Mouse (Mus musculus) stomach, embryonic 14.5 days (tissue): ENCODE measurements around the gene Myzap. TPM values are rescaled to one million over a fixed set of nuclear protein-coding genes. Genes with fewer than 3 reads are reported as not detected.
"Not testable (repeated sequence)": the region's sequence is repeated elsewhere in the genome, so short reads cannot be mapped to it uniquely, and the experiment has no call there.

ENCODE experiments used
- ATAC-seq: fragments of 200-750 bp; cut with Nextera tagmentation; 2 replicates; pipeline ENCODE4 v1.8.0; 2017; ENCODE audit warnings: low read depth, moderate TSS enrichment; ENCODE audit not compliant: insufficient number of reproducible peaks, insufficient read depth, low FRiP score
- H3K27ac ChIP-seq: fragments of 300-500 bp; sonication (generic); 2 replicates; pipeline ENCODE4 v1.5.1; 2014; ENCODE audit warnings: mild to moderate bottlenecking, low read length, moderate library complexity, mixed read lengths
- H3K27me3 ChIP-seq: fragments of 300-500 bp; sonication (generic); 2 replicates; pipeline ENCODE4 v1.6.1; 2014; ENCODE audit warnings: low read length, control low read depth, mixed read lengths; ENCODE audit not compliant: control insufficient read depth, insufficient read depth
- H3K36me3 ChIP-seq: fragments of 300-500 bp; sonication (generic); 2 replicates; pipeline ENCODE4 v1.6.1; 2014; ENCODE audit warnings: mild to moderate bottlenecking, control low read depth, low read length, moderate library complexity, mixed read lengths; ENCODE audit not compliant: control insufficient read depth, insufficient read depth
- H3K4me1 ChIP-seq: fragments of 300-500 bp; sonication (generic); 2 replicates; pipeline ENCODE4 v1.6.1; 2014; ENCODE audit warnings: low read length, control low read depth, mixed read lengths; ENCODE audit not compliant: control insufficient read depth, insufficient read depth
- H3K4me2 ChIP-seq: fragments of 300-500 bp; sonication (generic); replicated peaks from 2 replicates; pipeline ENCODE4 v1.6.1; 2014; ENCODE audit warnings: low read depth, low read length, control low read depth
- H3K4me3 ChIP-seq: fragments of 300-500 bp; sonication (generic); 2 replicates; pipeline ENCODE4 v1.5.1; 2014; ENCODE audit warnings: low read depth, low read length, control low read depth
- H3K9ac ChIP-seq: fragments of 300-500 bp; sonication (generic); replicated peaks from 2 replicates; pipeline ENCODE4 v1.6.1; 2014; ENCODE audit warnings: low read depth, mild to moderate bottlenecking, control low read depth, low read length, moderate library complexity, mixed read lengths
- H3K9me3 ChIP-seq: fragments of 300-500 bp; sonication (generic); 2 replicates; pipeline ENCODE4 v1.6.1; 2016; ENCODE audit warnings: low read depth, low read length, control low read depth; ENCODE audit not compliant: control insufficient read depth
- WGBS: fragments of 180-500 bp; shearing (Covaris S2); extraction: QIAGEN DNeasy Blood & Tissue Kit; methylation state at CpG from one replicate; pipeline ENCODE4 v1.1.7; 2014; 5-methylcytosine and 5-hydroxymethylcytosine counted together
- polyA plus RNA-seq: library from polyadenylated mRNA; unstranded; fragments of >200 nt; fragmentation: Nextera tagmentation; extraction: Ambion mirVana; gene quantifications from 2 replicates; pipeline ENCODE4 v1.2.1, GENCODE M21; 2014

Gene Myzap
- polyA plus RNA-seq, 1 experiment from 2014 or later = 11.1 TPM

GRCm38 (mm10) chr9:71625961-71626360 lies 33.8 kb upstream of the Myzap start:
- ATAC-seq = no peak
- Histone ChIP-seq H3K9ac (no peak overlapping the region), H3K4me3 (no peak overlapping the region), H3K4me1 (peaks cover 5% of the 10 kb centered on the region; the same call in 1 of the 2 replicates), H3K27me3 (no peaks in the 10 kb centered on the region), H3K36me3 (no peaks in the 10 kb centered on the region), H3K27ac (peak overlapping the region; percentile 15; the same call in 1 of the 2 replicates), H3K9me3 (no peaks in the 10 kb centered on the region), H3K4me2 (no peak overlapping the region)
- 87% methylated on average over 6 of the region's 6 CpGs for WGBS

GRCm38 (mm10) chr9:71624793-71625495 lies 32.8 kb upstream of the Myzap start:
- H3K9ac ChIP-seq = no peak overlapping the region
- no peak overlapping the region for H3K4me3 ChIP-seq
- 31% methylated on average over 10 of the region's 10 CpGs for WGBS
- no peaks in the 10 kb centered on the region for H3K9me3 ChIP-seq
- peak overlapping the region; percentile 33; the same call in 1 of the 2 replicates for H3K27ac ChIP-seq
- peaks cover 5% of the 10 kb centered on the region; the same call in 1 of the 2 replicates for H3K4me1 ChIP-seq
- H3K4me2 ChIP-seq = no peak overlapping the region
- H3K27me3 ChIP-seq = no peaks in the 10 kb centered on the region
- peak; percentile 59 for ATAC-seq
- no peaks in the 10 kb centered on the region for H3K36me3 ChIP-seq

GRCm38 (mm10) chr9:71623871-71624569 lies 31.9 kb upstream of the Myzap start:
- H3K27ac ChIP-seq = peak overlapping the region; percentile 1; the same call in 1 of the 2 replicates

GRCm38 (mm10) chr9:71622593-71622992 lies 30.4 kb upstream of the Myzap start:
- Histone ChIP-seq H3K4me1 (peaks cover 5% of the 10 kb centered on the region; the same call in 1 of the 2 replicates), H3K4me3 (no peak overlapping the region), H3K27ac (no peak overlapping the region), H3K27me3 (no peaks in the 10 kb centered on the region), H3K9ac (no peak overlapping the region), H3K4me2 (no peak overlapping the region), H3K36me3 (no peaks in the 10 kb centered on the region), H3K9me3 (no peaks in the 10 kb centered on the region)
- no peak for ATAC-seq
- 60% methylated on average over 3 of the region's 3 CpGs for WGBS

More at GRCm38 (mm10) chr9:71623871-71624569, 31.9 kb upstream of the Myzap start:
- no peaks in the 10 kb centered on the region for H3K9me3 ChIP-seq
- H3K9ac ChIP-seq = no peak overlapping the region
- ATAC-seq = peak; percentile 38; the same call in 1 of the 2 replicates
- no peak overlapping the region for H3K4me2 ChIP-seq
- H3K27me3 ChIP-seq = no peaks in the 10 kb centered on the region
- H3K36me3 ChIP-seq = no peaks in the 10 kb centered on the region
- 27% methylated on average over 4 of the region's 4 CpGs for WGBS
- H3K4me3 ChIP-seq = no peak overlapping the region
- H3K4me1 ChIP-seq = peaks cover 5% of the 10 kb centered on the region; the same call in 1 of the 2 replicates

DNA sequence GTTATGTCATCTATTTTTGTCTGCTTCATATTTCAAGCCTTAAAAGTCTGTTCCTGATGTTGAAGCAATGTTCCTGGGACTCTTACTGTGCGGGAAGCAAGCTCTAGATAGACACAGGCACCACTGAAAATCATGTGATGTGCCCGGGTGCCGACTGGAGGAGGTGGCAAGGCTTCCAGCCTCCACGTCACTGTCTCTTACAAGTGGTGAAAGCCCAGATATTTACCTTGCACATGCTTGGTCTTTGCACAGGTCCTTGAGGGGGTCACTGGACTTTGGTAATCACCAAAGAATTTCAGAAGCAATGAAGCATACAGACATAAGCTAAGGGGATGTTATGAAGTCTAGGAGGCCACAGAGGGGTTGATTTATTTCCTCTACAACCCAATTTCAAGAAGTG lies 29.8 kb upstream of the Myzap start:
- no peak overlapping the region for H3K27ac ChIP-seq
- ATAC-seq = no peak
- no peak overlapping the region for H3K4me3 ChIP-seq
- H3K4me1 ChIP-seq = peaks cover 5% of the 10 kb centered on the region; the same call in 1 of the 2 replicates
- no peaks in the 10 kb centered on the region for H3K36me3 ChIP-seq
- H3K9ac ChIP-seq = no peak overlapping the region
- H3K27me3 ChIP-seq = no peaks in the 10 kb centered on the region
- H3K4me2 ChIP-seq = no peak overlapping the region
- no peaks in the 10 kb centered on the region for H3K9me3 ChIP-seq
- WGBS = 72% methylated on average over 4 of the region's 4 CpGs

DNA sequence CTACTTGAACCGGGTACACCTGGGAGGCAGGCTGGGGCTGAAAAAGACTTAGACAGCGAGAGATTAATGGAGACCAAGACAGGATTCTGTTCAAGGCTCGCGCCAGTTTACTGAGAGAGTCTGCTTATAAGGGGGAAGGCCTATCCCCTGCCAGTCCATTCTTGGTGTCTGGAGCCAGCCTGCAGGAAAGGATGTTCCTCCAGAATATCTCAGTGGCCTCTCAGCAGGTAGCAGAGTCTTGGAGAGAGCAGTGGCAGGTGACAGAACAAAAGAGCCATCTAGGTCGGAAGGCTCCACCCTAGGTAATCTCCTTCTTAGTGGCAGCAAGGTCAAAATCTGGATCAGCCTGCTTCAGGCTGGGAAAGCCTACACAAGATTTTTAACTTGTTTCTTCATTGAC lies 28.0 kb upstream of the Myzap start:
- not testable (repeated sequence) for H3K36me3 ChIP-seq, H3K9me3 ChIP-seq, H3K4me3 ChIP-seq, ATAC-seq, H3K4me2 ChIP-seq, H3K4me1 ChIP-seq, H3K27me3 ChIP-seq, H3K27ac ChIP-seq, H3K9ac ChIP-seq
- WGBS = 71% methylated on average over 5 of the region's 5 CpGs

DNA sequence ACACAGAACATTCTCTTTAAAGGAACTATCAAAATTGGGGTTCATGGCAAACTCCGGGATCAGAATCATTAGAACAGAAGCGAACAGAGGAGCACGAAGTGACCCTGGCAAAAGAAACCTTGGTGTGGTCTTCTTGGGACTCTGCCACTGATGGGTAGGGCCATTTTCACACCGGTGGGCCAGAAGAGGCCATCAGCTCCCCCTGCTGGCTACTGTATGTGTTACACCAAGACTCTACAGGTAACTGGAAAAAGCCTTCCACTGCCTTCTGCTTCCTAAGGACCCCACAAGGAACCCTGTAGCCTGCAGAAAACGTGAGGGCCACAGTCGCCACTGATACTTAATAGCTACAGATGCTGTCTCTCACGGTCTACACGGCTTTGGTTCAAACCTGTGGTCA lies 25.2 kb upstream of the Myzap start:
- no peak overlapping the region for H3K4me3 ChIP-seq
- no peaks in the 10 kb centered on the region for H3K9me3 ChIP-seq
- no peak for ATAC-seq
- WGBS = 55% methylated on average over 8 of the region's 8 CpGs
- no peak overlapping the region for H3K9ac ChIP-seq
- H3K27ac ChIP-seq = no peak overlapping the region
- no peaks in the 10 kb centered on the region for H3K27me3 ChIP-seq
- H3K4me2 ChIP-seq = no peak overlapping the region
- no peaks in the 10 kb centered on the region for H3K36me3 ChIP-seq
- H3K4me1 ChIP-seq = no peaks in the 10 kb centered on the region

GRCm38 (mm10) chr9:71616185-71616584 lies 24.0 kb upstream of the Myzap start:
- WGBS = 12% methylated on average over 3 of the region's 3 CpGs
- peak; percentile 49; the same call in 1 of the 2 replicates for ATAC-seq
- no peaks in the 10 kb centered on the region for H3K36me3 ChIP-seq
- H3K4me1 ChIP-seq = no peaks in the 10 kb centered on the region
- H3K4me2 ChIP-seq = no peak overlapping the region
- H3K9ac ChIP-seq = no peak overlapping the region
- no peak overlapping the region for H3K4me3 ChIP-seq
- no peaks in the 10 kb centered on the region for H3K27me3 ChIP-seq
- no peak overlapping the region for H3K27ac ChIP-seq
- H3K9me3 ChIP-seq = no peaks in the 10 kb centered on the region
